Mouse (Mus musculus) hindbrain, embryonic 14.5 days (tissue): ENCODE measurements at regions not wholly inside any gene's neighbourhood (a gene's known extent, or its start where the extent isn't known, plus 50 kb on each side); places are given as distances from the start of the nearest gene placed in this dataset.
A peak's percentile ranks its signal among the peaks of the same experiment; 100 is the strongest.

Source experiments
- ATAC-seq: fragments of 200-750 bp; cut with Nextera tagmentation; 2 replicates; pipeline ENCODE4 v1.8.0; 2017; ENCODE audit warnings: moderate number of reproducible peaks, mild to moderate bottlenecking, moderate TSS enrichment, moderate library complexity; ENCODE audit not compliant: low FRiP score
- DNase-seq: peaks from one replicate; pipeline ENCODE4 v3.0.0-alpha.2; 2015; ENCODE audit warnings: low spot score
- H3K27ac ChIP-seq: fragments of 300-500 bp; sonication (generic); 2 replicates; pipeline ENCODE4 v1.5.1; 2014; ENCODE audit warnings: mild to moderate bottlenecking, moderate library complexity
- H3K27me3 ChIP-seq: fragments of 300-500 bp; sonication (generic); 2 replicates; pipeline ENCODE4 v1.6.1; 2014; ENCODE audit warnings: mild to moderate bottlenecking, low read length, mixed read lengths; ENCODE audit not compliant: control insufficient read depth, insufficient read depth
- H3K36me3 ChIP-seq: fragments of 300-500 bp; sonication (generic); replicated peaks from 2 replicates; pipeline ENCODE4 v1.6.1; 2014; ENCODE audit not compliant: control insufficient read depth, insufficient read depth
- H3K4me1 ChIP-seq: fragments of 300-500 bp; sonication (generic); replicated peaks from 2 replicates; pipeline ENCODE4 v1.6.1; 2014; ENCODE audit warnings: antibody characterized with exemption, low read length, mixed read lengths; ENCODE audit not compliant: control insufficient read depth, insufficient read depth
- H3K4me2 ChIP-seq: fragments of 300-500 bp; sonication (generic); replicated peaks from 2 replicates; pipeline ENCODE4 v1.6.1; 2014; ENCODE audit warnings: mild to moderate bottlenecking, moderate library complexity
- H3K4me3 ChIP-seq: fragments of 300-500 bp; sonication (generic); replicated peaks from 2 replicates; pipeline ENCODE4 v1.5.1; 2014; ENCODE audit warnings: mild to moderate bottlenecking, low read length
- H3K9ac ChIP-seq: fragments of 300-500 bp; sonication (generic); 2 replicates; pipeline ENCODE4 v1.6.1; 2014
- H3K9me3 ChIP-seq: fragments of 300-500 bp; sonication (generic); 2 replicates; pipeline ENCODE4 v1.6.1; 2016; ENCODE audit warnings: low read length; ENCODE audit not compliant: control insufficient read depth
- WGBS: fragments of 180-500 bp; shearing (Covaris S2); extraction: QIAGEN DNeasy Blood & Tissue Kit; methylation state at CpG from one replicate; pipeline ENCODE4 v1.1.7; 2014; 5-methylcytosine and 5-hydroxymethylcytosine counted together

DNA sequence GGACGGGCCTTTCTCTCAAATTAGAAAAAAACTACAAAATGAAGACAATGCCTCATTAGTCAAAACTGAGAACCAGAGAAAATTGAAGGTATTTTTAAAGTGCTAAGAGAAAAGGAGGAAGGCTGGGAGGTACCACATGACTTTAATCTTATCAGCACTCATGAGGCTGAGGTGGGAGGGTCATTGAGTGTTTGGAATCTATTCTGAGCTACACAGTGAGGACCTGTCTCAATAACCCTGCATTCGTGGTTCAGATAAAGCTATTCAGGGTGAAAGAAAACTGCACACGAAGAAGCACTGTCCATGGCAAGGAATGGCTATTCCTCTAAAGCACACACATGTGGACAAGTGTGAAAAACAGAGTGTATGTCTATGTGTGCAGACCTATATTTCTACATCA is 644.0 kb downstream of the Sqor start:
- H3K27me3 ChIP-seq = no peaks in the 10 kb centered on the region
- H3K4me2 ChIP-seq = no peak overlapping the region
- no peaks in the 10 kb centered on the region for H3K4me1 ChIP-seq
- H3K36me3 ChIP-seq = no peaks in the 10 kb centered on the region
- ATAC-seq = no peak
- no peak overlapping the region for H3K9ac ChIP-seq
- no peaks in the 10 kb centered on the region for H3K9me3 ChIP-seq
- no peak overlapping the region for H3K27ac ChIP-seq
- DNase-seq = no peak
- H3K4me3 ChIP-seq = no peak overlapping the region
- WGBS = 80% methylated on average over 3 of the region's 3 CpGs

DNA sequence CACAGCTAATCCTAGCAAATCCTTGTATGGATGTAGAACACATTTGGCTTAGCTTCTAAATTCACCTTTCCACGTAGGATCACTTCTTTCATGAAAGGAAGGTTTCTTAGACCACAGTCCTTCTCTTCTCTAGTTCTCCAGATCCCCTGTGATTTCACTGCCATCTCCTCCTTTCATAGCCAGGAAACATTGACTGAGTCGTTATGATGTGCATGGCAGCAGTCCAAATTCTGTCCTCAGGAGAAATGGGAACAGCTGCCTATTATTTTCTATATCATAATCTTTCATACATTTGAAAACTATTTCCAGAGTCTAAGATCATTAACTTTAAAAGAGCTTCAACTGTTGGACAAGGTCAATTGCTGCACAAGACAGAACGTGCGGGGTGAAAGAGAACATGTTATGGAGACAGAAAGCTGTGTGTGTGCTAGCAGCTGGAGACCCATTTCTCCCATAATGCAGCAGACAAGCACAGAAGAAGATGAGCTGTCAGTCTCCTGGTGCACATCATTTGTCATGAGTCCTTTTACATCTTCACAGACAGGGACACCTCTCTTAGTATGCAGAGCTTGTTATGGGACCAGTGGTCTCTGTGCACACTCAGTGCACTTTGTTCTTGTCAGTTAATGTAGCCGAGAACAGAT is 631.6 kb upstream of the Sema6d start:
- Histone ChIP-seq H3K4me3 (no peak overlapping the region), H3K27ac (no peak overlapping the region)
- ATAC-seq = peak; percentile 57; the same call in 1 of the 2 replicates

DNA sequence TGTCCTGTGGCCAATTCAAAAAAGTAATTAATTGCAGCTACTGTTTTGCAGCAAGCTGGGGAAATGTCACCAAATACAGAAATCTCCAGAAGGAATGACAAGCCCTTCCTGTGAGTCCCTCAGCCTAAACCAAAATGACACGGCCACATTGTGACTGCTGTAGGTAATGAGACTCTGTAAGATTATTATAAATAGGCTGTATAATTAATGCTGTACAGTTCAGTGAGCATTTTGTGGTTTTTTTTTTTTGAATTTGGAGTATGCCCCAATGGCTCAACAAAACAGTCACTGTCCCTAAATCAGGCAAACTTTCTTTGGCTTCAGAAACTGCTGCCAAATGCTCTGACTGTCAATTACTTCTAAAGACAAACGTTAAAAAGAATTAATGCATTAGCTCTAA is 615.9 kb upstream of the Sema6d start:
- no peaks in the 10 kb centered on the region for H3K4me1 ChIP-seq
- H3K9ac ChIP-seq = no peak overlapping the region
- no peak overlapping the region for H3K4me2 ChIP-seq
- ATAC-seq (no peak), DNase-seq (no peak)
- H3K27me3 ChIP-seq = no peaks in the 10 kb centered on the region
- H3K27ac ChIP-seq = no peak overlapping the region
- no peaks in the 10 kb centered on the region for H3K36me3 ChIP-seq
- H3K4me3 ChIP-seq = no peak overlapping the region
- no peaks in the 10 kb centered on the region for H3K9me3 ChIP-seq
- 39% methylated on average over 2 of the region's 2 CpGs for WGBS

More for the DNA sequence above, 631.6 kb upstream of the Sema6d start:
- no peak for DNase-seq
- Histone ChIP-seq H3K27me3 (no peaks in the 10 kb centered on the region), H3K4me1 (no peaks in the 10 kb centered on the region), H3K4me2 (no peak overlapping the region), H3K36me3 (no peaks in the 10 kb centered on the region), H3K9ac (no peak overlapping the region), H3K9me3 (no peaks in the 10 kb centered on the region)
- WGBS = 36% methylated on average over 5 of the region's 5 CpGs

DNA sequence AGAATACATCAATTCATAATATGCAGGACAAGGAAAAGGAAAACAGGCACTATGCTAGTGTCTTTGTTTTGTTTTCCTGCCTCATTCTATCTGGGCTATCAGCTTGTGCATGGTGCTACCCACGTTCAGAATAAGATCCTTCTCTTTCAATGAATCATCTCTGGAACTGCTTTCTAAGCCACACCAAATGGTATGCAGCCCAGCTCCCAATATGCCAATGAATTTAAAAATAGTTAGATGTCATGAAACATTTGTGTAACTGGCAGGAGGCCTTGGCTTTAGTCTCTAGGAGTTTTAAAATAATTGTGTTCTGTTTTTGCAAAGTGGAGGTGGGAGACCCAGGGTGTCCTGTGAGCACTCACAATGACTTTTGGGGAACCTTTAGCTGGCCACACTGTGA is 603.1 kb upstream of the Sema6d start:
- Histone ChIP-seq H3K9ac (no peak overlapping the region), H3K4me3 (no peak overlapping the region), H3K4me1 (no peaks in the 10 kb centered on the region), H3K4me2 (no peak overlapping the region), H3K27ac (no peak overlapping the region), H3K36me3 (no peaks in the 10 kb centered on the region), H3K9me3 (no peaks in the 10 kb centered on the region), H3K27me3 (no peaks in the 10 kb centered on the region)
- 58% methylated on average over 1 of the region's 1 CpGs for WGBS
- no peak for DNase-seq
- ATAC-seq = no peak

DNA sequence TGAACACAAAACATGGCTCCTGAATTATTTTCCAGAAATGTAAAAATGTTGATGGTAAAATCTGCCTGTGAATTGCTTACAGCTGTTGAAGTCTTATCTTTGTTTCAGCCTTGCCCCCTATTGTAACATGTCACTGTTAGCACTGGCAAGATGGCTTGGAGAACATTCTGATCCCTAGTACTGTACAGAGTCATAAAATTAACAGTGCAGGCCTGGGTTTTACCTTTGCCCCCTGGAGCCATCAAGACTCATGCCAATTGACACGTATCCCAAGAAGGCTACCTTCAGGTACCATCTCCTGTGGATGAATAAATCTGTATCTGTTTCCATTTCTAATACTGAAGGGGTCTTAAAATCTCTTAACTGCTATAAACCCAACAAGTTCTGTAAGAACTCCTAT is 583.6 kb upstream of the Sema6d start:
- WGBS = 88% methylated on average over 1 of the region's 1 CpGs
- no peak overlapping the region for H3K27ac ChIP-seq

DNA sequence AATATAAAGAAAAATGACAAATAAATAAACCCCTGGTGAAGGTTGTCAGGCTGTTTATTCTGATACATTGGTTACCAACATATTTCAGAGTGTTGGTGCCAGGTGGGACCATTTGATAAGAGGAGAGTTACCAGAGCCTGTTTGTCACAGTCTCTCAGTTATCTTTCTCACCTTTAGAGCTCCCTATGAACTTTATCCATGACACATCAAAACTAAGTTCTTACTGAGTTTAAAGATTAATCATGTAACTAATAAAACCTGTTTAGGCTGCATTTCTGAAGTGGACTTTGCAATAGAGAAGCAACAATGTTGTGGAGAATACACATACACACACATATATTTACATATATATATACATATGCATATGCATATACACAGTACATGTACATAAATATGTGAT is 582.7 kb upstream of the Sema6d start:
- no peak for DNase-seq
- no peak overlapping the region for H3K9ac ChIP-seq
- H3K4me2 ChIP-seq = no peak overlapping the region
- no peaks in the 10 kb centered on the region for H3K27me3 ChIP-seq
- no peaks in the 10 kb centered on the region for H3K36me3 ChIP-seq
- H3K27ac ChIP-seq = no peak overlapping the region
- no peaks in the 10 kb centered on the region for H3K4me1 ChIP-seq
- H3K9me3 ChIP-seq = no peaks in the 10 kb centered on the region
- no peak overlapping the region for H3K4me3 ChIP-seq
- ATAC-seq = no peak

More for the DNA sequence above, 583.6 kb upstream of the Sema6d start:
- no peak overlapping the region for H3K9ac ChIP-seq
- ATAC-seq (no peak), DNase-seq (no peak)
- no peak overlapping the region for H3K4me3 ChIP-seq
- no peaks in the 10 kb centered on the region for H3K4me1 ChIP-seq
- no peaks in the 10 kb centered on the region for H3K36me3 ChIP-seq
- no peak overlapping the region for H3K4me2 ChIP-seq
- H3K27me3 ChIP-seq = no peaks in the 10 kb centered on the region
- no peaks in the 10 kb centered on the region for H3K9me3 ChIP-seq

DNA sequence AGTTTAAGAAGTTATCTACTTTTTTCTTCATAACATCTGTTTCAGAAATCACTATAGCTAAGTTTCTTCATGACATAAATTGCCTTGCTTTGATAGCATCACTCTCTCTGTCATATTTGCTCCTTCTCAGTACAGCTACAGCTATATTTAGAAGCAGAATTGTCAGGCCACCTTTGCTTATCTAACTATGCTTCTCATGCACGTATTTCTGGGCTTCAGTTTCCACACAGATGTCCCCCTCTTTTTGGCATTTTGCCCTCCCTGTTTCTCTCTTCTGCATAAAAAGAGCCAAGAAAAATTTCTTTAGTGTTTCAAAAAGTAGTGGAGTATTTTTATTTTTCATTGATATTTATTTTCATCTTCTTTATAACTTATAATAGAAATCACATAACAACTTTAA is 560.9 kb upstream of the Sema6d start:
- Histone ChIP-seq H3K4me3 (no peak overlapping the region), H3K4me2 (no peak overlapping the region), H3K36me3 (no peaks in the 10 kb centered on the region), H3K4me1 (peaks cover 11% of the 10 kb centered on the region; the same call in 1 of the 2 replicates), H3K9ac (no peak overlapping the region), H3K27ac (no peak overlapping the region), H3K27me3 (no peaks in the 10 kb centered on the region), H3K9me3 (no peaks in the 10 kb centered on the region)
- DNase-seq (no peak), ATAC-seq (no peak)
- WGBS = 74% methylated on average over 1 of the region's 1 CpGs

DNA sequence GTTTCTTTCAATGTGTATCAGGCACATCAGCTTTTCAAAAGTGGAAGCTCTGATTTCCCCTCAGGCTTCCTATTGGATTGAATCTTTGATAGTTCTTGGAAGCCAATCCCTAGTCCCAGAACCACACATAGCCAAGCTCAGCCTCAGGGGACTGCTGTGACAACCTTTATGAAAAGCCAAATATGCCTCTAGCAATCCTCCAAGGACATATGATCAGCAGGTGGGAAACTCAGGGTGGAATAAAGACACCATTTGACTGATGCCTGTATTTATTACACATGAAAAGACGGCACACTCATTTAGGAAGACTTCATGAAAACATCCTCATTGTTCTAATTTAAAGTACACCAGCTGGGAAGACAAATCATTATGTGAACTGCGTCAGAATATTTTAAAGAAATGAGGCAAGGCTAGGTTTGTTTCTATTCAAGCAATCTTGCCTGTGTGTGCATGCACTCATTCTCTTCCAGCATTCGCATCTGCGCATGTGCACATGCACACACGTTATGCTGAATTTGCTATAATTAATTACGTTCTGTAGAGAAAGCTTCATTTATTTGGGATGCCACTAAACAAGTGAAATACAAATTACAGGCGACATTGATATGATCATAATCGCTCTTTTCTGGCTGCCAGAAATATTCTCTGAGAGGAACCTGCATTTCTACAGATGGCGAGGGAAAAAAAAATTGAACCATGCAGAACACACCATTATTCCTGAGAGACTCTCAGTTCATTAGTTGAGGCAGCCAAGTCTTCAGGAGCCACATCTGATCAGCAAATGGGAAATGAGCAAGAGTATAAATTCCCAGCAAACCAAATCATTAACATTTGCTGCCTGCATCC is 556.6 kb upstream of the Sema6d start:
- Histone ChIP-seq H3K4me1 (peaks cover 11% of the 10 kb centered on the region; the same call in 1 of the 2 replicates), H3K27me3 (no peaks in the 10 kb centered on the region), H3K4me3 (no peak overlapping the region), H3K9me3 (no peaks in the 10 kb centered on the region), H3K4me2 (peak overlapping the region; percentile 40), H3K36me3 (no peaks in the 10 kb centered on the region), H3K27ac (peak overlapping the region; percentile 77), H3K9ac (peak overlapping the region; percentile 46)
- DNase-seq (peak; percentile 74), ATAC-seq (peak; percentile 85)
- 42% methylated on average over 9 of the region's 9 CpGs for WGBS

DNA sequence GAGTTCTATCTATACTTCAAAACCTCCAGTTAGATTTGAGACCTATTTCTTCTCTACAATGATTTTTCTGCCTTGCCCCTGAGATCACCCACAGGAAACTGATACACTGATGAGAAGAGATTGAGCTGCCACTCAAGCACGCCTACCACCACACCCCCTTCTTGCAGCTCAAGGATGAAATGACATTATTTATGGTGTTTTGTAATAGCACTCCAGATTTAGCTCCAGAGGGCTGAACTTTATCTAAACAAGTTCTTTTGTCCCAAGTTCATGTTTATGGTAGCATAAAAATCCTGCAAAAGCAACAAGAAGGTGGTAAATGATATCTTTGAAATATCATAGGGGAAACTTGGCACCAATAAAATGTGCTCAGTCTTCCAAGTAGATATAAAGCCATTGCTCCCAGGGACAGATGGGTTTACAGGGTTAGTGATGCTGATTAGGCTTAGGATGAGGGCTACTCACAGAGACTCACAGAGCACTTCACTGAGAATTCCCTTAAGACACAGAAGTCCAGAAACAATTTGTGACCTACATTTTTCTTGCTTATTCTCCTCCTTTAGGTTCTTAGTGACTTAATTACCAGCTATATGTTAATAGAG is 538.4 kb upstream of the Sema6d start:
- ATAC-seq (no peak), DNase-seq (no peak)
- Histone ChIP-seq H3K4me1 (no peaks in the 10 kb centered on the region), H3K4me2 (no peak overlapping the region), H3K27me3 (no peaks in the 10 kb centered on the region), H3K27ac (no peak overlapping the region), H3K9ac (no peak overlapping the region), H3K36me3 (no peaks in the 10 kb centered on the region), H3K9me3 (no peaks in the 10 kb centered on the region), H3K4me3 (no peak overlapping the region)
- WGBS = 94% methylated on average over 1 of the region's 1 CpGs
